Mouse (Mus musculus) ES-Bruce4 (cell line): ENCODE measurements around the gene Adgrg1. TPM values are rescaled to one million over a fixed set of nuclear protein-coding genes. Genes with fewer than 3 reads are reported as not detected.

ENCODE experiments used
- H3K27ac ChIP-seq: 2 replicates; pipeline ENCODE4 v1.5.1; 2012; ENCODE audit warnings: low read length, inconsistent platforms; ENCODE audit not compliant: insufficient read depth
- H3K27me3 ChIP-seq: 2 replicates; pipeline ENCODE4 v1.6.1; 2012; ENCODE audit warnings: mild to moderate bottlenecking, low read length, inconsistent platforms; ENCODE audit not compliant: control insufficient read depth, poor library complexity, insufficient read depth, severe bottlenecking
- H3K36me3 ChIP-seq: 2 replicates; pipeline ENCODE4 v1.6.1; 2012; ENCODE audit warnings: inconsistent platforms, mild to moderate bottlenecking, low read length, moderate library complexity; ENCODE audit not compliant: control insufficient read depth, poor library complexity, insufficient read depth, severe bottlenecking
- H3K4me1 ChIP-seq: one replicate; pipeline ENCODE4 v1.8.1; 2011; ENCODE audit warnings: low read length; ENCODE audit not compliant: control insufficient read depth, insufficient read depth
- H3K4me3 ChIP-seq: 2 replicates; pipeline ENCODE4 v1.5.1; 2011; ENCODE audit warnings: low read depth, mild to moderate bottlenecking, low read length
- H3K9ac ChIP-seq: 2 replicates; pipeline ENCODE4 v1.6.1; 2012; ENCODE audit warnings: low read depth, mild to moderate bottlenecking, inconsistent platforms; ENCODE audit not compliant: poor library complexity, severe bottlenecking
- H3K9me3 ChIP-seq: replicated peaks from 2 replicates; pipeline ENCODE4 v1.6.1; 2012; ENCODE audit warnings: mild to moderate bottlenecking, low read length, inconsistent platforms; ENCODE audit not compliant: control insufficient read depth, poor library complexity, insufficient read depth, severe bottlenecking
- CTCF ChIP-seq: IDR thresholded peaks from one replicate; pipeline ENCODE4 v1.8.1; 2011; ENCODE audit warnings: low read depth, low read length
- EP300 ChIP-seq: IDR thresholded peaks from 2 replicates; pipeline ENCODE4 v1.6.1; 2011; ENCODE audit warnings: low read depth, low read length; ENCODE audit not compliant: insufficient read depth
- POLR2A ChIP-seq: IDR thresholded peaks from one replicate; pipeline ENCODE4 v1.8.1; 2011; ENCODE audit warnings: low read length; ENCODE audit not compliant: insufficient read depth
- polyA plus RNA-seq: library from polyadenylated mRNA; stranded (reverse); fragments of >200 nt; gene quantifications from 2 replicates; pipeline ENCODE4 v1.2.4, GENCODE M21; 2011; ENCODE audit warnings: low read depth; ENCODE audit not compliant: missing spikeins, insufficient read depth, insufficient read length

The Adgrg1 gene
- polyA plus RNA-seq, 1 experiment, result 13.8 TPM

DNA sequence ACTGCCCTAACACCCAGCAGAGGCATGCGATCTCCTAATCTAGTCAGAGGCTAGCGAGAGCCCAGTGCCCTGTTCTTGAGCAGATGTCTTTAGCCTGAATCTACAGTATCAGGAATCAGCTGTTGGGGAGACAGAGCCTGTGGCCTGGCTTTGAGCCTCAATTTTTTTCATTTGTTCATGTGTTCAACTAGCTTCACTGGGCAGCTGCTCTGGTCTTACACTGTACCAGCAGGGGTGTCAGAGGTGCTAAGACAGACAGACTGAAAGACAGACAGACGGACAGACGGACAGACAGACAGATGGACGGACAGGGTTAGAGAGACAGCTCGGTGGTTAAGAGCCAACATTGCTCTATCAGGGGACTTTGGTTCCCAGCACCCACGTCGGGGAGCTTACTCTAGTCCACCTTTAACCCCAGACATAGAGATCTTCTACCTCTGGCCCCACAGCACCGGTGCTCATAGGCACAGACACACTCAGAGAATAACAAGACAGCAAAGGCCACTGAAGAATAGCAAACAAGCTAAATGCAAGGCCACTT, 17.0 kb downstream of the Adgrg1 start:
- Histone ChIP-seq H3K9me3 (no peaks in the 10 kb centered on the region), H3K9ac (no peak overlapping the region), H3K27me3 (no peaks in the 10 kb centered on the region), H3K27ac (no peak overlapping the region), H3K4me3 (no peak overlapping the region), H3K36me3 (no peaks in the 10 kb centered on the region), H3K4me1 (peaks cover 2% of the 10 kb centered on the region)
- TF ChIP-seq POLR2A (no peak), CTCF (no peak), EP300 (no peak)

DNA sequence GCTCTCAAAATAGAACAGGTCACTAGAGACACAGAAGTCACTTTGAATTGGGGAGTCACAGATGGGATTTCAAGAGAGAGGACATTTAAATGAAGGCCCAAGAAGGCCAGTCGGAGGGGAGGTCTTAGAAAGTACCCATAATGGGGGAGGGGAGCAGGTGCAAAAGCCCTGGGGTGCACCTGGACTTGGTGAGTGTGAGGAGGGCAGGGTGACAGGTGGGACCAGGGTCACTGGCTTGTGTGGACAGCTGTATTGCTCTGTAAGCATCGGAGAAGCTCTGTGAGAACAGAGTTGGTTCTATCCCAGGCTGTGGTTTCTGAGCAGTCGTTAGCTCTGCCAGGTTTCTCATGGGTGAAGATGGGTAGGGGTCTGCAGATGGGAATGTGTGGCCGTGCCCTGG, 17.5 kb downstream of the Adgrg1 start:
- no peaks in the 10 kb centered on the region for H3K27me3 ChIP-seq
- no peak overlapping the region for H3K9ac ChIP-seq
- H3K4me1 ChIP-seq, result peaks cover 2% of the 10 kb centered on the region
- TF ChIP-seq EP300, result no peak
- TF ChIP-seq POLR2A, result no peak
- no peak for TF ChIP-seq CTCF
- H3K9me3 ChIP-seq, result no peaks in the 10 kb centered on the region
- no peak overlapping the region for H3K27ac ChIP-seq
- no peaks in the 10 kb centered on the region for H3K36me3 ChIP-seq
- no peak overlapping the region for H3K4me3 ChIP-seq

DNA sequence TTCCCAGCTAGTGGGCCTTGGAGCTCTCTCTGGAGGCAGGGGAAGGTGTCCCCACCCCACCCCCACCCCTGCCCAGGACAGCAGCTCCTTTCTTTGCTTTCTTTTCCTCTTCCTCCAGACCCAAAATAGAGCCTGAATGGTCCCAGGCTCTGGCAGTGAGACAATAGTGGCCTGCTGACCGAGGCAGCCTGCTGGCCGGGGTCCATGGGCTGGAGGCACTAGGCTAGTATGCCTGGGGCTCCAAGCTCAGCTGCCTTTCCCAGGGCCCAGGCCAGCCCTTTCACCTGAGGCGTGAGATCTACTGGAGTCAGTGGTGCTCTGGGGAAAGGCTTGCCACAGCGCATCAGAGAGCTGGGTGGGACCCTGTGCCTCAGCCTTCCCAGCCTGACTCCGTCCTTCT, 18.0 kb downstream of the Adgrg1 start:
- no peak overlapping the region for H3K9ac ChIP-seq
- H3K27me3 ChIP-seq, result no peaks in the 10 kb centered on the region
- peaks cover 2% of the 10 kb centered on the region for H3K4me1 ChIP-seq
- no peak overlapping the region for H3K27ac ChIP-seq
- TF ChIP-seq CTCF, result no peak
- TF ChIP-seq EP300, result no peak
- TF ChIP-seq POLR2A, result no peak
- H3K36me3 ChIP-seq, result no peaks in the 10 kb centered on the region
- H3K9me3 ChIP-seq, result no peaks in the 10 kb centered on the region
- no peak overlapping the region for H3K4me3 ChIP-seq

DNA sequence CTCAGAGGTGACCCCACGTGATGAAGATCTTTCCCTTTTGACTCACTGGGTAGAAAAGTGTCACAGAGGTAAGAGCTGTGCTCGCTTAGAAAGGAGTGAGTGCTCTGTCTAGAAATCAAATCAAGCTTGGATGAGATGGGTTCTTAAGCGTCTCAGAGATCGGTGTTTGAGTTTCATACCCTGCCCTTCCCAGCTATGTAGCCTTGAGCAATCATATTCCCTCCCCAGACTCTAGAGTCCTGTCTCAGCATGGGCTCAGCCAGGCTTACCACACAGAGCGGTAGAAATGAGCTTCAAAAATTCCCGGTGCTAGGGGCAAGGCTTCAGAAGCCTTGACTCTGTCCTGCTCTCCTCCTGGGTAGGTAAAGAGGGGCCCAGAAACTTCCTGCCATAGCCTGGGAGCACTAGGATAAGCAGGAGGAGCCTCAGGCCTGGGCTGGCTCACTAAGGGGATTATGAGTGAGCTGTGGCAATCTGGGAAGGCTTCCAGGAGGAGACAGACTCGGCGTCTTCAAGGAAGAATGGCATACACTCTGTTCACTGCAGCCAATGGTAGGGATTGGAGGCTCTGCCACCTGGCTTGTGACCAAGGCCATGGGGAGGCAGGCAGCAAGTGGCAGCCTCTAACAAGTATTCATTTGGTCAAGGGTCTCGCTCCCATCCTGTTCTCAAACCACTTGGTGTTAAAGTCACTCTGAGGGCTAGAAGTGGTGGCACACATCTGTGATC, 18.6 kb downstream of the Adgrg1 start:
- no peak overlapping the region for H3K27ac ChIP-seq

DNA sequence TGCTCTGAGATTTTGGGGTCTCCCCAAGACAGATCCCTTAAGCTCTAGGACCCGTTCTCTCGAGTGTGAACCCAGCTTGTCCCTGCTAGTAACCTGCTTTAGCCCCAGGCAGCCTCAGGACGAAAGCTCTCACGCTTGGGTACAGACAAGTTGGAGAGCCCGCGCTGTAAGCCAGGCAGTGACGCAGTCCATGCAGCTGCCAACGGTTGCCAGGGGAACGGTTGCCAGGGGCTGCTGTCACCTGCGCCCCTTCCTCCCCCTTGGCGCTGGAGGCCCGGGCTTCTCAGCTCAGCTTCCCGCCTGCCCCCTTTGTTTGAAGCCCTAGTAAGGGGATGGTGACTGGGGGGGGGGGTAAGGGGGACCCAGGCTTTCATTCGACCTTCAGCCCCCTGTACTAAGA, 19.5 kb downstream of the Adgrg1 start:
- Histone ChIP-seq H3K4me3 (no peak overlapping the region), H3K36me3 (no peaks in the 10 kb centered on the region), H3K27me3 (no peaks in the 10 kb centered on the region), H3K4me1 (peaks cover 2% of the 10 kb centered on the region), H3K27ac (no peak overlapping the region), H3K9me3 (no peaks in the 10 kb centered on the region), H3K9ac (no peak overlapping the region)
- TF ChIP-seq CTCF, result no peak
- no peak for TF ChIP-seq POLR2A
- TF ChIP-seq EP300, result no peak

More for the DNA sequence above, 18.6 kb downstream of the Adgrg1 start:
- TF ChIP-seq POLR2A (no peak), EP300 (no peak), CTCF (no peak)
- Histone ChIP-seq H3K9me3 (no peaks in the 10 kb centered on the region), H3K4me3 (no peak overlapping the region), H3K36me3 (no peaks in the 10 kb centered on the region), H3K27me3 (no peaks in the 10 kb centered on the region), H3K4me1 (peaks cover 2% of the 10 kb centered on the region), H3K9ac (no peak overlapping the region)

DNA sequence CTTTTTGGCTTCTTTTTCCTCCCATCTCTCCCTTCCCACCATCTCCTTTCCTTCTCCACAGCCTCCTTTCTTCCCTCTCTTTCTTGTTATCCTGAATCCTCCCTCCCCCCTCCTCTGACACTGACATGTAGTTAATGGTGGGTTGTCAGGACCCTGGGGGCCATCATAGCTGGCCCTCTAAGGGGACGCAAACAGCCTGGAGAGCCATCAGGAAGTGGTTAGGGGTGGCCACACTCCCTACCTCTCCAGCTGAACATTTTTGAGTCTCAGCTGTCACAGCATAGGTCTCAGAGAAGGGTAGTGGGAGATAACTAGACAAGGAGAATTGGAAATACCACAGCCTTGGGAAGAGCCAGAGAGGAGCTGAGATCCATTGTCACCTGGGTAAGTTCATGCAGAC, 20.0 kb downstream of the Adgrg1 start:
- Histone ChIP-seq H3K27me3 (no peaks in the 10 kb centered on the region), H3K9ac (no peak overlapping the region), H3K9me3 (no peaks in the 10 kb centered on the region), H3K4me3 (no peak overlapping the region), H3K36me3 (no peaks in the 10 kb centered on the region), H3K27ac (no peak overlapping the region), H3K4me1 (peaks cover 2% of the 10 kb centered on the region)
- TF ChIP-seq EP300 (no peak), POLR2A (no peak), CTCF (no peak)
